Mouse (Mus musculus) cerebellum, adult 2 months (tissue): ENCODE measurements at regions not wholly inside any gene's neighbourhood (a gene's known extent, or its start where the extent isn't known, plus 50 kb on each side); places are given as distances from the start of the nearest gene placed in this dataset.

ENCODE experiments used
- CTCF ChIP-seq: fragments of 200-500 bp; IDR thresholded peaks from 2 replicates; pipeline ENCODE4 v1.5.1; 2011; ENCODE audit warnings: low read depth, mild to moderate bottlenecking, control low read depth, low read length, moderate library complexity, borderline replicate concordance; ENCODE audit not compliant: insufficient read depth
- POLR2A ChIP-seq: fragments of 200-500 bp; IDR thresholded peaks from 2 replicates; pipeline ENCODE4 v1.6.1; 2011; ENCODE audit warnings: low read length, control low read depth, borderline replicate concordance; ENCODE audit not compliant: insufficient read depth

- TF ChIP-seq POLR2A (no peak), CTCF (no peak)
These were observed 141.7 kb downstream of the Etaa1 start for GRCm38 (mm10) chr11:17811829-17812559.
